Mouse (Mus musculus) heart, postnatal 4 days (tissue): Measurements from ENCODE around the gene Olfr723. TPM values are rescaled to one million over a fixed set of nuclear protein-coding genes. Genes with fewer than 3 reads are reported as not detected.
"Not testable (repeated sequence)": the region's sequence is repeated elsewhere in the genome, so short reads cannot be mapped to it uniquely, and the experiment has no call there.

Source experiments
- DNase-seq: peaks from one replicate; pipeline ENCODE4 v3.0.0; 2021
- total RNA-seq, 2 experiments: library from RNA; stranded (reverse); gene quantifications; 2 replicates each; pipeline ENCODE4 v1.2.3; 2021

Olfr723 gene
- not detected for total RNA-seq

- not testable (repeated sequence) for DNase-seq
These were observed at the start of gene Olfr723 for GRCm38 (mm10) chr14:49931687-49932086. TSS of gene Olfr723 (minus strand) at chr14:49931787.

GRCm38 (mm10) chr14:49963174-49963573 is 31.6 kb upstream of the Olfr723 start, which contains the start of gene Olfr724:
TSS of gene Olfr724 (minus strand) at chr14:49963274.
- not testable (repeated sequence) for DNase-seq

- no peak for DNase-seq
These were observed 24.3 kb upstream of the Olfr723 start for GRCm38 (mm10) chr14:49955890-49956289.

GRCm38 (mm10) chr14:49901899-49902298 is 29.7 kb downstream of the Olfr723 start, which contains the start of gene Olfr722:
TSS of gene Olfr722 (minus strand) at chr14:49901999.
- no peak for DNase-seq

Other genes starting within 250 kb of the Olfr723 start
- 10 to 100 TPM in 1 of 2 experiments, 1 to 10 TPM in 1; 9.9 to 10.8 TPM for gene Armh4, start 148.4 kb downstream of the Olfr723 start, total RNA-seq
- gene Olfr722, start 29.8 kb downstream of the Olfr723 start, total RNA-seq: not detected
- gene Olfr724, start 31.5 kb upstream of the Olfr723 start, total RNA-seq: not detected
- gene Olfr725, start 108.6 kb upstream of the Olfr723 start, total RNA-seq: not detected
- not detected for gene Olfr726, start 159.2 kb upstream of the Olfr723 start, total RNA-seq
- not detected for gene Olfr727, start 191.4 kb upstream of the Olfr723 start, total RNA-seq
- gene Olfr728, start 210.9 kb upstream of the Olfr723 start, total RNA-seq: not detected
- gene Olfr729, start 221.1 kb upstream of the Olfr723 start, total RNA-seq: not detected